Mouse (Mus musculus) ES-E14 (cell line): Measurements from ENCODE around the gene Dst.

Experiments used
- CHD2 ChIP-seq: IDR thresholded peaks from 2 replicates; pipeline ENCODE4 v1.6.1; 2014; ENCODE audit warnings: mild to moderate bottlenecking, low read depth, low read length, inconsistent platforms
- HCFC1 ChIP-seq: IDR thresholded peaks from 2 replicates; pipeline ENCODE4 v1.6.1; 2012; ENCODE audit warnings: low read length, inconsistent platforms, borderline replicate concordance; ENCODE audit not compliant: insufficient read depth
- ZC3H11A ChIP-seq: IDR thresholded peaks from 2 replicates; pipeline ENCODE4 v1.6.1; 2012; ENCODE audit warnings: low read depth, mild to moderate bottlenecking, inconsistent platforms, low read length, borderline replicate concordance

- no peak for TF ChIP-seq CHD2
- no peak for TF ChIP-seq HCFC1
- TF ChIP-seq ZC3H11A, result no peak
Observed at GRCm38 (mm10) chr1:33925283-33925682, 17.3 kb downstream of the Dst start.
